Mouse (Mus musculus): Measurements from ENCODE around the gene Jmjd6.

The Jmjd6 gene

DNA sequence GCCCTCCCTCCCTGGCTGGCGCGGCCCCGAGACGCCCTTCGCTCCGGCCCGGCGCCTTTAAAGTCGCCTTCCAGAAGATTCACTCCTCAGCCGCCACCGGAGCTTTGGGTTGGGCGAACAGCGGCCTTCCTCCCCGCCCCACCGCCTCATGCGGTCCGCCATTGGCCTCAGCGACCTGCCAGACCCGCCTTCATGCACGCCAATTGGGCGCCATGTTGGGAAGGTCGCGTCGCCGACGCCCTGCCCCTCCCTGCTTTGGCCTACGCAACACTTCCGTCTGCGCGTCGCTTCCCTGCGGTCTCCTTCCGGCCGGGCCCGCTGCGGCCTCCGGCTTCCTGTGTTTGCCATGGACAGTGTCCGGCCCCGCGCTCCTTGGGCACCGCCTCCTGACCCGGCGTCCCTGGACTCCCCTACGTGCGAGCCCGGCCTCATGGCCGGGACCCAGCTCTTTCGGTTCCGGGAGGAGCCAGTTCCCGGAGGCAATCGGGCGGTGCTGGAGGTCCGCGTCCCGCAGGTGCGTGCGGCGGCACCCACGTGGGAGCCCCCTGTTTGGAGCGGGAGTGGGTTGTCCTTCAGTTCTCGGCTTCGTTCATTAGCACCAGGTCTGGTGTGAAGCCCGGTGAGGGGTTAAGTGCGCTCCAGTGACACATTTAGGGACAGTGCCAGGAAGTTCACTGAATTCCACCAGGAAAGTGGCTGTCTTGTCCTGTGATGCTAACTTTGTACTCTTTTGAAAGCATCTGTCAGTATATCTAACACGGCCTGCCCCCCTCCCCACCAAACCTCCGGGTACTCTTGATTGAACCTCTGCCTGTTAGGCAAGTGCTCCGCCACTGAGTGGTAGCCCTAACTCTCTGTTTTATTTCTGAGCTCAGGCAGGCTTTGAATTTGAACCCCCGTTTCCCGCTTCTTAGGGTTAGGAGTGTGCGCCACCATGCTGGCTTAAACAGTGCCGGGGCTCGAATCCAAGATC, at the start of gene Jmjd6, which contains the start of gene Mettl23:
TSS of gene Jmjd6 (minus strand) at position 189 of the 973 bp plus-strand sequence.
TSS of gene Mettl23 (plus strand) at position 18 of the 973 bp plus-strand sequence.
- peak; percentile 46; the same call in 1 of the 2 replicates for TF ChIP-seq GATA4 (IDR thresholded peaks at IDR 0.05; ENCODE audit: insufficient replicate concordance, low read length)

DNA sequence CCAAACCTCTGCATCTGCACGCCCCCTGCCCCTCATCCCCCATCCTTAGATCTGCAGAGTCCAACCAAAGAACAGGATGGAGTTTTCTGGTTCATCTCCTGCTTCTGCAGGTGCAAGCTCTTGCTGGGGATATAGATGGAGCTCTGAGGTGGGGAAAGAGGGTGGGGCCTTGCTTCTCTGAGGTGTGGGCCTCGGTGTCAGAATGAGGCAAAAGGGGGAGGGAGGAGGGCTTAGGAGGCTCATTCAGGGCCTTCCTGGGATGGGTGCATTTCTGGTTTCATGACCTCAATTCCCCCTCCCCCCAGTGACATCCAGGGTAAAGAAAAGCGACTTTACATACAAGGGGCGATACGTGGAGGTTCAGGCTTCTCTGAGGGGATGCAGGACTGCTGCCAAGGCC, 43.9 kb upstream of the Jmjd6 start:
- TF ChIP-seq GATA4 (IDR thresholded peaks at IDR 0.05; ENCODE audit: insufficient replicate concordance, low read length), result no peak

GRCm38 (mm10) chr11:116885275-116886151, 42.3 kb upstream of the Jmjd6 start:
- no peak for TF ChIP-seq GATA4 (IDR thresholded peaks at IDR 0.05; ENCODE audit: insufficient replicate concordance, low read length)

- TF ChIP-seq GATA4 (IDR thresholded peaks at IDR 0.05; ENCODE audit: insufficient replicate concordance, low read length), result no peak
Measured at GRCm38 (mm10) chr11:116884061-116884460, 40.8 kb upstream of the Jmjd6 start.

- TF ChIP-seq GATA4 (IDR thresholded peaks at IDR 0.05; ENCODE audit: insufficient replicate concordance, low read length), result no peak
Measured at GRCm38 (mm10) chr11:116882446-116882845, 39.2 kb upstream of the Jmjd6 start.

GRCm38 (mm10) chr11:116881440-116881839, 38.2 kb upstream of the Jmjd6 start:
- TF ChIP-seq GATA4 (IDR thresholded peaks at IDR 0.05; ENCODE audit: insufficient replicate concordance, low read length), result no peak

GRCm38 (mm10) chr11:116880839-116881238, 37.6 kb upstream of the Jmjd6 start:
- no peak for TF ChIP-seq GATA4 (IDR thresholded peaks at IDR 0.05; ENCODE audit: insufficient replicate concordance, low read length)

GRCm38 (mm10) chr11:116878454-116878853, 35.2 kb upstream of the Jmjd6 start:
- TF ChIP-seq GATA4 (IDR thresholded peaks at IDR 0.05; ENCODE audit: insufficient replicate concordance, low read length), result no peak

DNA sequence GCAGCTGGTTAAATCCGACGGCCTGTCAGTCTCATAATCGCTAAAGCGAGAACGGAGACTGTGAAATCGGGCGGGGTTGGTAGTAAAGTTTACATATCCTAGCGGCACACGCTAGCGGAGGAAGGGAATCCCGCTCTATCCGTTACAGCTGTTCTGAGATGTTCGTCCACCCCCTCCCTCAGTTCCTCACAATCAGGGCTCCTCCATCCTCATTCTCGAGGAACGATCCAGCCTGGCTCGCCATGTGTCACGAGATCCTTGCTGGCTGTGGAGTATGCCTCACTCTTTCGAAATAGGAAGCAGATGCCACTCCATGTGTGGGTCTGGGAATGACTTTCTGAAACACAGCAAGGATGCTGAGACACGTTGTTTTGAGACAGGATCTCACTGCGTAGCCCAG, 30.7 kb upstream of the Jmjd6 start:
- no peak for TF ChIP-seq GATA4 (IDR thresholded peaks at IDR 0.05; ENCODE audit: insufficient replicate concordance, low read length)

GRCm38 (mm10) chr11:116871538-116871937, 28.3 kb upstream of the Jmjd6 start:
- no peak for TF ChIP-seq GATA4 (IDR thresholded peaks at IDR 0.05; ENCODE audit: insufficient replicate concordance, low read length)

- TF ChIP-seq GATA4 (IDR thresholded peaks at IDR 0.05; ENCODE audit: insufficient replicate concordance, low read length), result no peak
Measured at GRCm38 (mm10) chr11:116869641-116870040, 26.4 kb upstream of the Jmjd6 start.

GRCm38 (mm10) chr11:116869223-116869622, 26.0 kb upstream of the Jmjd6 start:
- no peak for TF ChIP-seq GATA4 (IDR thresholded peaks at IDR 0.05; ENCODE audit: insufficient replicate concordance, low read length)

DNA sequence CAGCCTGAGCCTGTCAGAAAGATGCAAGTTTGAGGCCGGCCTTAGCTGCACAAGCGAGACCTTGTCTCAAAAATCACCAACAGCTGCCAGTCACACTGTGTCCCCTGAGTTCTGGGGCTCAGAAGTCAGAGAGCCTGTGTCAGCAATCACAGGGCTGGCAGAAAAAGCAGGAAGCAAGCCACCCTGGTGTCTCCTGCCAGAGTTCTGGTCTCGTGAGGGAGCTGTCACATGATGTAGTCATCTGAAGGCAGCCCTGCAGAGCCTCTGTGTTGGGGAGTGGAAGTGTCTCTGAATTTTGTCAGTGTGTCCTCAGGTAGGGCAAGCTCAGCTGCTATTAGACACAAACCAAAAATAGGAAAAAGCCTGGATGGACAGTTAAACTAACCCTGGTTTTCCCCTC, 24.9 kb upstream of the Jmjd6 start:
- TF ChIP-seq GATA4 (IDR thresholded peaks at IDR 0.05; ENCODE audit: insufficient replicate concordance, low read length), result no peak

DNA sequence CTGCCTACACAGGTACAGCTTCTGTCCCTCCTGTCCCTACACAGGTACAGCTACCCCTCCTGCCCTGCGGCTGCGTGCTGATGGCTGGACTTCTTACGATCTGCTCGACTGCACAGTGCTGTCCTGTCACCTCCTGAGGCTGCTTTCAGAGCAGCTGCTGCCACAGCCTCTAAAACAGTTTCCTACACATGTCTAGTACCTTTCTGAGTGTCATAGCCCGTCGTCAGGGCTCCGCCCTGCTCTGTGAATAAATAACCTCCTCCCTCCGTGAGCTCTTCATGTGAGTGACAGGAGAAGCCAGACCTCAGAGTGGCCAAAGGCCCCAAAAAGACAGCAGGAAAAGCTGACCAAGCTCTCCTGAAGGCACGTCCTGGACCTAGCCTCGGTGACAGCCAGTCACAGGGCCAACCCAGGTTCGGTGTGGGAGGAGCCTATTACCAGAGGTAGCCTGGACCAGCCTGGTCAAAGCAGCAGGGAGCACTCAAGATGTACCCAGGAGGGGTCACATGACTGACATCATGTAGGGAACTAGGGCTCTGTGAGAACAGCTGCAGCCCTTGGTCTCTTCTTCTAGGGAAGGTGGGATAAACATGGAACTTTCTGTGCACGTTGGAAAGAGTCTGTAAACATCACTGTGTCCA, 22.8 kb upstream of the Jmjd6 start:
- no peak for TF ChIP-seq GATA4 (IDR thresholded peaks at IDR 0.05; ENCODE audit: insufficient replicate concordance, low read length)

DNA sequence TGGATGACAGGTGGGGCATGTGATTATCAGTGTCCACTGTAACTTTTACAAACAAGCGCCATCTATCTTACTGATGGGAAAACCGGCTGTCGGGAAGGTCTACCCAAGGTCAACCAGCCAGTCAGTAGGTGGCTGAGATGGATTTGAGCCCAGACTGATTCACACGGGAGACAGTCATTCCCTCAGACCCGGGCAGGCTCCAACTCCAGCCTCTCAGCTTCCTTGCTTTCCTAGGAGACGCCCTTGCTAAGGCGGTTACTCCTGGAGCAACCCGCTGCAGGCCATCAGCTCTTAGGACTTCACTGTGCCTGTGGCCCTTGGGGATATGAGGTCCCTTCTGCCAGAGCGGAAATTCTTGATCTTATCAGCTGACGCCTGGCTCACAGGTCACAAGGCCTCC, 21.2 kb upstream of the Jmjd6 start:
- no peak for TF ChIP-seq GATA4 (IDR thresholded peaks at IDR 0.05; ENCODE audit: insufficient replicate concordance, low read length)
